In genomic region chr3:153764760-153765159, GRCm38 (mm10) we compare ENCODE assay signal across 1 mouse cellular context.
A peak's percentile ranks its signal among the peaks of the same experiment; 100 is the strongest.
TF ChIP-seq lines count a peak whose summit lies in the region.

No protein-coding gene starts in this region.

TF ChIP-seq in MEL, 35 proteins besides CTCF, POLR2A, EP300 and RAD21 (continued from another document):
- no peak for TF ChIP-seq ZC3H11A (IDR thresholded peaks at IDR 0.05; ENCODE audit: low read depth, low read length)
- no peak for TF ChIP-seq MYB (IDR thresholded peaks at IDR 0.05; ENCODE audit: low read depth, low read length)
- peak; percentile 53 for TF ChIP-seq TAL1 (IDR thresholded peaks at IDR 0.05; ENCODE audit: low read length)
- no peak for TF ChIP-seq CHD1 (IDR thresholded peaks at IDR 0.05; ENCODE audit: low read depth, low read length)
- TF ChIP-seq BHLHE40 (IDR thresholded peaks at IDR 0.05; ENCODE audit: borderline replicate concordance, low read depth, low read length), result no peak; the same call in 1 of the 2 replicates
- no peak for TF ChIP-seq RCOR1 (IDR thresholded peaks at IDR 0.05; ENCODE audit: low read depth, low read length)
- peak; percentile 55 for TF ChIP-seq ETS1 (IDR thresholded peaks at IDR 0.05; ENCODE audit: low read depth, low read length)
- TF ChIP-seq MEF2A (IDR thresholded peaks at IDR 0.05; ENCODE audit: extremely low read depth, insufficient replicate concordance, low read depth, low read length, poor library complexity, severe bottlenecking), result no peak
- peak; percentile 96 for TF ChIP-seq ZKSCAN1 (IDR thresholded peaks at IDR 0.05; ENCODE audit: low read depth, low read length)
